Mouse (Mus musculus) induced T-regulatory cell, adult 2 months (primary cell): ENCODE measurements around the gene Tcea3.

ENCODE experiments used
- DNase-seq: peaks from one replicate; pipeline ENCODE4 v3.0.0-alpha.2; 2012; ENCODE audit warnings: low read depth

Gene Tcea3

DNA sequence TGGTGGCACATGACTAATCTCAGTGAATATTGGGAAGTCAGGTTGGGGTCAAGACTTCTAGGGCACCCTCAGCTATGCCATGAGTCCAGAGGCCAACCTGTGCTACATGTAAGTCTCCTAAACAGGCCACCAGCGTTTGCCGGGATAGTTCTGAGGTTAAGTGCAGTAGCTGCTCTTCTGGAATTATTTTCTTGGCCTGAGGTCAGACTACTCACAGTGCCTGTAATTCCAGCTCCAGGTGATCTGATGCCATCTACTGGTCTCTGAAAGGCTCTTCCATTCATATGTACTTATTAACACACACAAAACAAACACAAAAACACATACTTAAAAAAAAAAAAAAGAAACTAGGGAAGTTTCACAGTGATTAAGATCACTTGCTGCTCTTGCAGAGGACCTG is 76.7 kb downstream of the Tcea3 start:
- peak; percentile 25 for DNase-seq
